Mouse (Mus musculus): ENCODE results near the gene Add1.

GRCm38 (mm10) chr5:34633641-34634040, 60.2 kb downstream of the Add1 start:
- TF ChIP-seq EP300 (IDR thresholded peaks at IDR 0.05; ENCODE audit: low read depth) (no peak), CTCF (IDR thresholded peaks at IDR 0.05; ENCODE audit: low read depth) (no peak)

Data from heart, postnatal 0 days (tissue).